Mouse (Mus musculus): ENCODE results near the gene Spag5.

DNA sequence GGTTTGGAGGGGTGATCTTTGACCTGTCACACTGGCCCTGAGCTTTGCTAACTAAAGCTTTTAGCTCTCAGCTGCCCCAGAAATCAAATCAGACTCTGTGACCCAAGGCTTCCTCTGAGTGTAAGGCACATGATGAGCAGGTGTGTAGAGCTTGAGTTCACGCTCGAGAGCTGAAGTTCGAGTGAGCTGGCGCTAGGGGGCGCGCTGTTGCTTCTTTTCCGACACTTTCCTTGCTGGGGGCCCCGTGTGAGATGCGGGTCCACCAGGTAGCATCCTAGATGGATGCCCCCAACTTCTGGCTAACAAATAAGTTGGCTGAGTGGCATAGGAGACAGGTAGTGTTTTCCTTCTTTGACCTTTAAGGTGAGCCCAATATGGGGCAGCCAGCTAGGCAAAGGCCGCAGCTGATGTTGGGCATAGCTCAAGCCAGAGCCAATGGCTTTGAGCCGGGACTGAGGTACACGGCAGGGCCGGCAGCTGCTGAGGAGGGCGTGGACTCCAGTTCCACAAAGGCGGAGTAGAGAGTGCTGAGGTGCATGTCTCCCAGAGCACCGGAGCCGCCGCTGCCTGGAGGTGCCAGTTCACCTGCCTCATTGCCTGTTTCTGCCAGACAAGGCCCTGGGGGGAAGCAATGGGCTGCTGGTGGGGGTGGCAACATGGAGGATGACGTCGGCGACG, 57.1 kb downstream of the Spag5 start:
- TF ChIP-seq CTCF (IDR thresholded peaks at IDR 0.05; ENCODE audit: low read depth, low read length), result peak; percentile 91
- no peak for TF ChIP-seq POLR2A (IDR thresholded peaks at IDR 0.05; ENCODE audit: insufficient read depth, low read length)
- TF ChIP-seq EP300 (IDR thresholded peaks at IDR 0.05; ENCODE audit: insufficient read depth, low read depth, low read length), result 0 out of 2 replicates have a peak, but pooled peaks have one; percentile 16

All from ES-Bruce4 (cell line).